Mouse (Mus musculus) liver, embryonic 14.5 days (tissue): ENCODE data around the gene Akip1.

Experiments used
- CTCF ChIP-seq: IDR thresholded peaks from 2 replicates; pipeline ENCODE4 v1.5.1; 2016; ENCODE audit warnings: antibody characterized with exemption, low read depth, control low read depth
- EP300 ChIP-seq: IDR thresholded peaks from 2 replicates; pipeline ENCODE4 v1.6.1; 2016; ENCODE audit warnings: antibody characterized with exemption, low read depth

DNA sequence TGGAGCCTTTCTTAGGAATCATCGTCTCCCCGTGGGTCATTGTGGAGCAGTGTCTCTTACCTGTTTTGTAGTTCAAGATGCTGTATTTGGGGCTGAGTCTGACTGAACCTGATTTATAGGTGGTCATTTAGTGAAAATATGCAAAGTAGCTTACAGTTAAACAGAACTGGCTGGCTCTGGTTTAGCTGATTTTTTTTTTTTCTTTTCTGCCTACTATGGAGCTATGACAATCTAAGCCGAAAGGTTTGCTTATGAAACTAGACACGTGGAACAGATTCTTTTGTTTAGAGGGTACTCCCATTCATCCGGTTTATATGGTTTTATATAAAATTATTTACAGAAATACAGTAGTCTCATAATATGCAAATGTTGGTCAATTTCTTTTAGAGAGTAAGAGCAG is 28.1 kb downstream of the Akip1 start, which contains the start of gene Ascl3:
- no peak for TF ChIP-seq CTCF
- no peak for TF ChIP-seq EP300
